Mouse (Mus musculus): Measurements from ENCODE around the gene Drd4. TPM values are rescaled to one million over a fixed set of nuclear protein-coding genes. Genes with fewer than 3 reads are reported as not detected.

Drd4 gene
- total and polyA plus RNA-seq, 3 experiments, result not detected

- Histone ChIP-seq H3K27me3 (replicated peaks) (no peaks in the 10 kb centered on the region), H3K4me2 (ENCODE audit: insufficient read depth, low read depth, poor library complexity, severe bottlenecking) (no peak overlapping the region), H3K79me2 (replicated peaks; ENCODE audit: control insufficient read depth, extremely low read depth, insufficient read depth, poor library complexity, severe bottlenecking) (no peaks in the 10 kb centered on the region), H3K4me3 (replicated peaks in 1 of 3; ENCODE audit: low read depth in 2 of 3, low read length in 2 of 3, poor library complexity in 1 of 3) (no peak overlapping the region), H3K9ac (ENCODE audit: insufficient read depth, low read depth) (no peak overlapping the region), H3K36me3 (replicated peaks in 1 of 2; ENCODE audit: control insufficient read depth in 1 of 2, insufficient read depth in 1 of 2, low read length in 1 of 2) (peaks cover 37 to 70% of the 10 kb centered on the region in 2 experiments), H3K9me3 (replicated peaks; ENCODE audit: low read length) (no peaks in the 10 kb centered on the region), H3K4me1 (ENCODE audit: control insufficient read depth in 1 of 2, insufficient read depth in 2 of 2) (peaks cover 0 to 14% of the 10 kb centered on the region in 2 experiments; a peak in 2 of 4 replicates), H3K27ac (ENCODE audit: insufficient read depth, low read depth) (no peak overlapping the region)
- DNase-seq (ENCODE audit: extremely low read depth), result no peak
- dilution Hi-C loops (cut with MboI; ENCODE audit: extremely low pct_ligation_motif_present, extremely low pct_unique_long_range_greater_than_20kb, low sequenced_read_pairs), result no loop called here
- TF ChIP-seq IRF4 (IDR thresholded peaks at IDR 0.05; ENCODE audit: low read depth, low read length), result no peak
- TF ChIP-seq HCFC1 (IDR thresholded peaks at IDR 0.05; ENCODE audit: low read depth, low read length), result no peak
- no peak for TF ChIP-seq USF1 (IDR thresholded peaks at IDR 0.05; ENCODE audit: low read depth, low read length)
- no peak for TF ChIP-seq ZC3H11A (IDR thresholded peaks at IDR 0.05; ENCODE audit: low read depth, low read length)
- no peak for TF ChIP-seq SIN3A (IDR thresholded peaks at IDR 0.05; ENCODE audit: low read length)
- no peak for TF ChIP-seq ELF1 (IDR thresholded peaks at IDR 0.05; ENCODE audit: low read depth, low read length)
- TF ChIP-seq NELFE (IDR thresholded peaks at IDR 0.05; ENCODE audit: low read depth, low read length), result no peak
- no peak for TF ChIP-seq KAT2A (IDR thresholded peaks at IDR 0.05; ENCODE audit: insufficient replicate concordance, low read length)
- no peak for TF ChIP-seq TBP (conservative IDR thresholded peaks at IDR 0.05; ENCODE audit: low read depth, low read length)
- no peak for TF ChIP-seq JUND (conservative IDR thresholded peaks at IDR 0.05; ENCODE audit: low read depth, low read length)
- no peak for TF ChIP-seq ZMIZ1 (IDR thresholded peaks at IDR 0.05; ENCODE audit: low read depth, low read length)
- TF ChIP-seq NRF1 (IDR thresholded peaks at IDR 0.05; ENCODE audit: low read depth, low read length), result no peak
- TF ChIP-seq CTCF (conservative IDR thresholded peaks at IDR 0.05 in 1 of 2, IDR thresholded peaks at IDR 0.05 in 1 of 2; ENCODE audit: low read depth in 2 of 2, low read length in 2 of 2), result no peak
- no peak for TF ChIP-seq ETS1 (conservative IDR thresholded peaks at IDR 0.05; ENCODE audit: low read depth, low read length)
- no peak for TF ChIP-seq MEF2A (IDR thresholded peaks at IDR 0.05; ENCODE audit: borderline replicate concordance, low read depth, low read length)
- no peak for TF ChIP-seq SMC3 (IDR thresholded peaks at IDR 0.05; ENCODE audit: low read depth, low read length)
- TF ChIP-seq TCF12 (IDR thresholded peaks at IDR 0.05; ENCODE audit: low read depth, low read length), result no peak
- TF ChIP-seq GABPA (IDR thresholded peaks at IDR 0.05; ENCODE audit: insufficient replicate concordance, low read depth, low read length), result no peak
- TF ChIP-seq MYC (IDR thresholded peaks at IDR 0.05; ENCODE audit: low read depth, low read length), result no peak
- no peak for TF ChIP-seq PAX5 (IDR thresholded peaks at IDR 0.05; ENCODE audit: low read length)
- in situ Hi-C loops (cut with MboI; ENCODE audit: low pct_ligation_motif_present, low pct_unique_long_range_greater_than_20kb, low sequenced_read_pairs), result no loop called here
Observed at GRCm38 (mm10) chr7:141299175-141299574, 7.4 kb downstream of the Drd4 start.

- Histone ChIP-seq H3K4me1 (ENCODE audit: control insufficient read depth in 1 of 2, insufficient read depth in 2 of 2) (peaks cover 0 to 9% of the 10 kb centered on the region in 2 experiments; a peak in 1 of 4 replicates), H3K27ac (ENCODE audit: insufficient read depth, low read depth) (no peak overlapping the region), H3K9me3 (replicated peaks; ENCODE audit: low read length) (no peaks in the 10 kb centered on the region), H3K79me2 (replicated peaks; ENCODE audit: control insufficient read depth, extremely low read depth, insufficient read depth, poor library complexity, severe bottlenecking) (no peaks in the 10 kb centered on the region), H3K27me3 (replicated peaks) (no peaks in the 10 kb centered on the region), H3K36me3 (replicated peaks in 1 of 2; ENCODE audit: control insufficient read depth in 1 of 2, insufficient read depth in 1 of 2, low read length in 1 of 2) (peaks cover 57 to 91% of the 10 kb centered on the region in 2 experiments), H3K4me2 (ENCODE audit: insufficient read depth, low read depth, poor library complexity, severe bottlenecking) (no peak overlapping the region), H3K9ac (ENCODE audit: insufficient read depth, low read depth) (no peak overlapping the region), H3K4me3 (replicated peaks in 1 of 3; ENCODE audit: low read depth in 2 of 3, low read length in 2 of 3, poor library complexity in 1 of 3) (no peak overlapping the region)
- DNase-seq (ENCODE audit: extremely low read depth), result no peak
- TF ChIP-seq POLR2AphosphoS2 (IDR thresholded peaks at IDR 0.05; ENCODE audit: low read depth, low read length) (no peak), KAT2A (IDR thresholded peaks at IDR 0.05; ENCODE audit: insufficient replicate concordance, low read length) (no peak), MEF2A (IDR thresholded peaks at IDR 0.05; ENCODE audit: borderline replicate concordance, low read depth, low read length) (no peak)
- in situ Hi-C loops (cut with MboI; ENCODE audit: low pct_ligation_motif_present, low pct_unique_long_range_greater_than_20kb, low sequenced_read_pairs) (no loop called here), dilution Hi-C loops (cut with MboI; ENCODE audit: extremely low pct_ligation_motif_present, extremely low pct_unique_long_range_greater_than_20kb, low sequenced_read_pairs) (no loop called here)
Observed at GRCm38 (mm10) chr7:141301386-141301785, 9.6 kb downstream of the Drd4 start.
